Comparison of ENCODE assay signal across 13 mouse cellular contexts in genomic region chr15:89296465-89296864, GRCm38 (mm10). TPM values are rescaled to one million over a fixed set of nuclear protein-coding genes. Genes with fewer than 3 reads are reported as not detected.
A peak's percentile ranks its signal among the peaks of the same experiment; 100 is the strongest.
DNase-seq lines count a peak whose midpoint lies in the region; ATAC-seq and TF ChIP-seq lines count a peak whose summit lies in the region.
"Had no signal": no experiment of that assay in that cellular context is flagged by ENCODE, and none has a peak within 500 bp of the region (broad histone marks: within the 10 kb centered on the region; RNA-seq: fewer than 3 reads in every experiment).

No protein-coding gene starts in this region.

- H3K36me3 ChIP-seq in kidney, adult 2 months (ENCODE audit: control insufficient read depth, insufficient read depth, low read length), result no peaks in the 10 kb centered on the region; the same call in 1 of the 2 replicates
- H3K36me3 ChIP-seq in heart, postnatal 0 days (replicated peaks; ENCODE audit: control insufficient read depth, insufficient read depth, low read length), result peaks cover 80% of the 10 kb centered on the region

- no peaks in the 10 kb centered on the region for H3K27me3 ChIP-seq in kidney, adult 2 months (replicated peaks; ENCODE audit: control insufficient read depth, insufficient read depth, low read length)
- no peaks in the 10 kb centered on the region for H3K27me3 ChIP-seq in heart, postnatal 0 days (ENCODE audit: control insufficient read depth, insufficient read depth, low read length)
- H3K27me3 ChIP-seq in cerebellum, adult 2 months (ENCODE audit: control insufficient read depth, insufficient read depth, low read length), result no peaks in the 10 kb centered on the region
- H3K27me3 ChIP-seq: liver, embryonic 15.5 days had no signal

- H3K9ac ChIP-seq in heart, postnatal 0 days (replicated peaks; ENCODE audit: low read depth, low read length), result no peak overlapping the region
- H3K9ac ChIP-seq: forebrain, postnatal 0 days; liver, embryonic 15.5 days had no signal

- peak; percentile 63 for ATAC-seq in heart, postnatal 0 days (ENCODE audit: insufficient read depth, low read depth)
- ATAC-seq: CD4-positive, CD25-positive, alpha-beta regulatory T cell, adult 4 months; forebrain, postnatal 0 days had no signal

- peak; percentile 40 for DNase-seq in kidney, adult 2 months
- no peak for DNase-seq in kidney, adult 9 months
- DNase-seq in adipocyte (ENCODE audit: low spot score), result peak; percentile 29
- peak; percentile 57 for DNase-seq in heart, postnatal 0 days (ENCODE audit: low spot score)
- peak; percentile 71 for DNase-seq in lung, postnatal 10 days
- no peak for DNase-seq in embryo, embryonic 10 days (ENCODE audit: low spot score)
- no peak for DNase-seq in thymus, postnatal 10 days (ENCODE audit: low spot score in 2 of 2)
- no peak for DNase-seq in cerebellum, adult 2 months
- DNase-seq: forebrain, postnatal 0 days had no signal

- no peak for TF ChIP-seq POLR2A in kidney, adult 2 months (IDR thresholded peaks at IDR 0.05; ENCODE audit: low read depth, low read length)
- no peak for TF ChIP-seq POLR2A in cerebellum, adult 2 months (IDR thresholded peaks at IDR 0.05; ENCODE audit: borderline replicate concordance, insufficient read depth, low read length)

- WGBS in kidney, adult 2 months, result 50% methylated on average over 1 of the region's 1 CpGs
- 17% methylated on average over 1 of the region's 1 CpGs for WGBS in heart, postnatal 0 days
- 29% methylated on average over 1 of the region's 1 CpGs for WGBS in cerebellum, adult 2 months

- no peaks in the 10 kb centered on the region for H3K4me1 ChIP-seq in kidney, adult 2 months (ENCODE audit: control insufficient read depth, insufficient read depth, low read length)
- H3K4me1 ChIP-seq in heart, postnatal 0 days (ENCODE audit: control insufficient read depth, insufficient read depth), result no peaks in the 10 kb centered on the region
- 0 out of 2 replicates have a peak, but pooled peaks cover 5% of the 10 kb centered on the region for H3K4me1 ChIP-seq in cerebellum, adult 2 months (ENCODE audit: control insufficient read depth, insufficient read depth, low read length)
- H3K4me1 ChIP-seq: hindbrain, embryonic 10.5 days had no signal

- H3K27ac ChIP-seq in kidney, adult 2 months (ENCODE audit: insufficient read depth, low read depth, low read length), result no peak overlapping the region
- no peak overlapping the region for H3K27ac ChIP-seq in heart, postnatal 0 days (ENCODE audit: low read depth)
- no peak overlapping the region for H3K27ac ChIP-seq in cerebellum, adult 2 months (ENCODE audit: insufficient read depth, low read length)
- H3K27ac ChIP-seq: hindbrain, embryonic 10.5 days; left cerebral cortex, adult 2 months; liver, embryonic 15.5 days had no signal

- TF ChIP-seq CTCF in kidney, adult 2 months (conservative IDR thresholded peaks at IDR 0.05; ENCODE audit: insufficient read depth, insufficient read length, low read depth, low read length), result no peak
- TF ChIP-seq CTCF in heart, postnatal 0 days (IDR thresholded peaks at IDR 0.05; ENCODE audit: low read depth), result no peak
- TF ChIP-seq CTCF in cerebellum, adult 2 months (IDR thresholded peaks at IDR 0.05; ENCODE audit: borderline replicate concordance, insufficient read depth, low read depth, low read length), result no peak

- H3K4me3 ChIP-seq in kidney, adult 2 months (ENCODE audit: insufficient read depth, low read depth, low read length), result no peak overlapping the region
- no peak overlapping the region for H3K4me3 ChIP-seq in heart, postnatal 0 days (ENCODE audit: low read depth, low read length)
- H3K4me3 ChIP-seq in cerebellum, adult 2 months (replicated peaks; ENCODE audit: insufficient read depth, low read depth, low read length), result no peak overlapping the region
- H3K4me3 ChIP-seq: hindbrain, embryonic 10.5 days; left cerebral cortex, adult 2 months; liver, embryonic 15.5 days had no signal

- no peaks in the 10 kb centered on the region for H3K9me3 ChIP-seq in heart, postnatal 0 days (replicated peaks; ENCODE audit: control insufficient read depth, low read length)
- H3K9me3 ChIP-seq: hindbrain, embryonic 10.5 days; liver, embryonic 15.5 days had no signal

- no peak for TF ChIP-seq EP300 in heart, postnatal 0 days (IDR thresholded peaks at IDR 0.05; ENCODE audit: low read depth)

- H3K4me2 ChIP-seq in heart, postnatal 0 days (ENCODE audit: low read depth, low read length), result no peak overlapping the region
- H3K4me2 ChIP-seq: liver, embryonic 15.5 days had no signal

RNA-seq across cellular contexts. Expression of gene Sbf1, which starts 18.6 kb away (rescaled TPM):
- 174 and 184 TPM in 2 replicates for polyA plus RNA-seq in kidney, adult 2 months (2012; rRNA removed)
- 113 and 147 TPM in 2 replicates for total RNA-seq in heart, postnatal 0 days (2014; rRNA removed; ENCODE audit: low replicate concordance)
- 17.7 and 25.6 TPM in 2 replicates for polyA plus RNA-seq in heart, postnatal 0 days (2015; fragmentation: Nextera tagmentation; extraction: Ambion mirVana)
- 321 and 324 TPM in 2 replicates for polyA plus RNA-seq in cerebellum, adult 2 months (2012; rRNA removed)

RNA-seq across cellular contexts. Expression of gene Adm2, which starts 26.1 kb away (rescaled TPM):
- 12.1 and 13.4 TPM in 2 replicates for polyA plus RNA-seq in kidney, adult 2 months (2012; rRNA removed)
- not detected in 2 replicates for total RNA-seq in heart, postnatal 0 days (2014; rRNA removed; ENCODE audit: low replicate concordance)
- not detected in 2 replicates for polyA plus RNA-seq in heart, postnatal 0 days (2015; fragmentation: Nextera tagmentation; extraction: Ambion mirVana)
- not detected in 2 replicates for polyA plus RNA-seq in cerebellum, adult 2 months (2012; rRNA removed)
- total RNA-seq: forebrain, postnatal 0 days; left cerebral cortex, adult 2 months had no signal
- polyA plus RNA-seq: CD4-positive, CD25-positive, alpha-beta regulatory T cell, adult 4 months; forebrain, postnatal 0 days had no signal

RNA-seq across cellular contexts. Expression of gene Miox, which starts 37.7 kb away (rescaled TPM):
- polyA plus RNA-seq in kidney, adult 2 months (2012; rRNA removed), result 7,787 and 8,230 TPM in 2 replicates
- total RNA-seq in heart, postnatal 0 days (2014; rRNA removed; ENCODE audit: low replicate concordance), result not detected in 2 replicates
- polyA plus RNA-seq in heart, postnatal 0 days (2015; fragmentation: Nextera tagmentation; extraction: Ambion mirVana), result not detected in 2 replicates
- polyA plus RNA-seq in cerebellum, adult 2 months (2012; rRNA removed), result not detected in 2 replicates
- total RNA-seq: forebrain, postnatal 0 days; left cerebral cortex, adult 2 months had no signal
- polyA plus RNA-seq: CD4-positive, CD25-positive, alpha-beta regulatory T cell, adult 4 months; forebrain, postnatal 0 days; hindbrain, embryonic 10.5 days had no signal

RNA-seq across cellular contexts. Expression of gene Lmf2, which starts 59.0 kb away (rescaled TPM):
- 40.2 and 43.7 TPM in 2 replicates for polyA plus RNA-seq in kidney, adult 2 months (2012; rRNA removed)
- 26.9 and 33.5 TPM in 2 replicates for total RNA-seq in heart, postnatal 0 days (2014; rRNA removed; ENCODE audit: low replicate concordance)
- 31.4 and 33.3 TPM in 2 replicates for polyA plus RNA-seq in heart, postnatal 0 days (2015; fragmentation: Nextera tagmentation; extraction: Ambion mirVana)
- 21.0 and 21.1 TPM in 2 replicates for polyA plus RNA-seq in cerebellum, adult 2 months (2012; rRNA removed)

RNA-seq across cellular contexts. Expression of gene Ncaph2, which starts 59.1 kb away (rescaled TPM):
- polyA plus RNA-seq in kidney, adult 2 months (2012; rRNA removed), result 111 and 124 TPM in 2 replicates
- 83.8 and 136 TPM in 2 replicates for total RNA-seq in heart, postnatal 0 days (2014; rRNA removed; ENCODE audit: low replicate concordance)
- polyA plus RNA-seq in heart, postnatal 0 days (2015; fragmentation: Nextera tagmentation; extraction: Ambion mirVana), result 59.4 and 64.3 TPM in 2 replicates
- 134 and 137 TPM in 2 replicates for polyA plus RNA-seq in cerebellum, adult 2 months (2012; rRNA removed)

Comparison
In these comparisons a context has a peak if more than half of its experiments do, and no peak if none do; other contexts are left out.
1. DNase-seq: peak in kidney, adult 2 months (single experiment), adipocyte (single experiment), heart, postnatal 0 days (single experiment) and lung, postnatal 10 days (single experiment); none in kidney, adult 9 months (single experiment), embryo, embryonic 10 days (single experiment), thymus, postnatal 10 days (0 of 2) and cerebellum, adult 2 months (0 of 2).
2. RNA of gene Adm2, which starts 26.1 kb away (polyA plus RNA-seq): 12.1 to 13.4 TPM in kidney, adult 2 months; not detected in heart, postnatal 0 days and not detected in cerebellum, adult 2 months; every median in the first group is over 10 times any median in the second.
3. RNA of gene Miox, which starts 37.7 kb away (polyA plus RNA-seq): 7,787 to 8,230 TPM in kidney, adult 2 months; not detected in heart, postnatal 0 days and not detected in cerebellum, adult 2 months; every median in the first group is over 1,000 times any median in the second.